Mouse (Mus musculus): ENCODE measurements at regions not wholly inside any gene's neighbourhood (a gene's known extent, or its start where the extent isn't known, plus 50 kb on each side); places are given as distances from the start of the nearest gene placed in this dataset.

- peaks cover 31% of the 10 kb centered on the region; the same call in 1 of the 2 replicates for H3K4me1 ChIP-seq (ENCODE audit: insufficient read depth)
- no peak overlapping the region for H3K4me3 ChIP-seq (ENCODE audit: low read depth, low read length)
- no peaks in the 10 kb centered on the region for H3K9me3 ChIP-seq (ENCODE audit: low read depth, low read length)
- H3K9ac ChIP-seq, result no peak overlapping the region
- H3K27ac ChIP-seq (ENCODE audit: low read depth), result no peak overlapping the region
- no peak for ATAC-seq (ENCODE audit: insufficient read depth)
- WGBS, result 19% methylated on average over 2 of the region's 2 CpGs
- H3K27me3 ChIP-seq (ENCODE audit: insufficient read depth, low read length), result no peaks in the 10 kb centered on the region
- no peak for DNase-seq
- no peak overlapping the region for H3K4me2 ChIP-seq
- no peaks in the 10 kb centered on the region for H3K36me3 ChIP-seq (ENCODE audit: insufficient read depth)
- TF ChIP-seq CTCF (IDR thresholded peaks at IDR 0.05; ENCODE audit: low read depth), result peak; percentile 32; the same call in 1 of the 2 replicates
Observed at GRCm38 (mm10) chr14:25202312-25202711, 256.7 kb upstream of the Zmiz1 start.

GRCm38 (mm10) chr14:25204091-25204490 is 254.9 kb upstream of the Zmiz1 start:
- Histone ChIP-seq H3K4me2 (no peak overlapping the region), H3K4me1 (ENCODE audit: insufficient read depth) (peaks cover 37% of the 10 kb centered on the region), H3K4me3 (ENCODE audit: low read depth, low read length) (no peak overlapping the region), H3K9ac (no peak overlapping the region), H3K27me3 (ENCODE audit: insufficient read depth, low read length) (no peaks in the 10 kb centered on the region), H3K9me3 (ENCODE audit: low read depth, low read length) (no peaks in the 10 kb centered on the region), H3K36me3 (ENCODE audit: insufficient read depth) (no peaks in the 10 kb centered on the region), H3K27ac (ENCODE audit: low read depth) (no peak overlapping the region)
- DNase-seq, result no peak
- TF ChIP-seq CTCF (IDR thresholded peaks at IDR 0.05; ENCODE audit: low read depth), result no peak
- ATAC-seq (ENCODE audit: insufficient read depth), result no peak
- WGBS, result 90% methylated on average over 5 of the region's 5 CpGs

GRCm38 (mm10) chr14:25206855-25207254 is 252.1 kb upstream of the Zmiz1 start:
- no peak for TF ChIP-seq CTCF (IDR thresholded peaks at IDR 0.05; ENCODE audit: low read depth)
- no peak for DNase-seq
- Histone ChIP-seq H3K9me3 (ENCODE audit: low read depth, low read length) (no peaks in the 10 kb centered on the region), H3K4me3 (ENCODE audit: low read depth, low read length) (no peak overlapping the region), H3K36me3 (ENCODE audit: insufficient read depth) (no peaks in the 10 kb centered on the region), H3K27ac (ENCODE audit: low read depth) (no peak overlapping the region), H3K4me1 (ENCODE audit: insufficient read depth) (peaks cover 17% of the 10 kb centered on the region), H3K9ac (no peak overlapping the region), H3K4me2 (no peak overlapping the region), H3K27me3 (ENCODE audit: insufficient read depth, low read length) (no peaks in the 10 kb centered on the region)
- ATAC-seq (ENCODE audit: insufficient read depth), result no peak
- 64% methylated on average over 4 of the region's 4 CpGs for WGBS

GRCm38 (mm10) chr14:25207422-25207821 is 251.6 kb upstream of the Zmiz1 start:
- Histone ChIP-seq H3K9ac (no peak overlapping the region), H3K36me3 (ENCODE audit: insufficient read depth) (no peaks in the 10 kb centered on the region), H3K27ac (ENCODE audit: low read depth) (no peak overlapping the region), H3K27me3 (ENCODE audit: insufficient read depth, low read length) (no peaks in the 10 kb centered on the region), H3K4me2 (no peak overlapping the region), H3K9me3 (ENCODE audit: low read depth, low read length) (no peaks in the 10 kb centered on the region), H3K4me1 (ENCODE audit: insufficient read depth) (peaks cover 15% of the 10 kb centered on the region), H3K4me3 (ENCODE audit: low read depth, low read length) (no peak overlapping the region)
- no peak for TF ChIP-seq CTCF (IDR thresholded peaks at IDR 0.05; ENCODE audit: low read depth)
- ATAC-seq (ENCODE audit: insufficient read depth) (no peak), DNase-seq (no peak)
- WGBS, result 48% methylated on average over 5 of the region's 5 CpGs

GRCm38 (mm10) chr14:25208221-25209056 is 250.5 kb upstream of the Zmiz1 start:
- Histone ChIP-seq H3K4me1 (ENCODE audit: insufficient read depth) (peaks cover 15% of the 10 kb centered on the region), H3K4me2 (no peak overlapping the region), H3K9ac (no peak overlapping the region), H3K27me3 (ENCODE audit: insufficient read depth, low read length) (no peaks in the 10 kb centered on the region), H3K27ac (ENCODE audit: low read depth) (no peak overlapping the region), H3K9me3 (ENCODE audit: low read depth, low read length) (no peaks in the 10 kb centered on the region), H3K36me3 (ENCODE audit: insufficient read depth) (no peaks in the 10 kb centered on the region), H3K4me3 (ENCODE audit: low read depth, low read length) (no peak overlapping the region)
- ATAC-seq (ENCODE audit: insufficient read depth), result peak; percentile 73
- WGBS, result 35% methylated on average over 9 of the region's 9 CpGs
- peak; percentile 76 for DNase-seq
- no peak for TF ChIP-seq CTCF (IDR thresholded peaks at IDR 0.05; ENCODE audit: low read depth)

- no peak overlapping the region for H3K27ac ChIP-seq (ENCODE audit: low read depth)
- H3K27me3 ChIP-seq (ENCODE audit: insufficient read depth, low read length), result no peaks in the 10 kb centered on the region
- no peaks in the 10 kb centered on the region for H3K9me3 ChIP-seq (ENCODE audit: low read depth, low read length)
- ATAC-seq (ENCODE audit: insufficient read depth) (no peak), DNase-seq (no peak)
- no peak overlapping the region for H3K4me2 ChIP-seq
- peaks cover 7% of the 10 kb centered on the region for H3K4me1 ChIP-seq (ENCODE audit: insufficient read depth)
- no peak overlapping the region for H3K4me3 ChIP-seq (ENCODE audit: low read depth, low read length)
- 57% methylated on average over 6 of the region's 6 CpGs for WGBS
- H3K36me3 ChIP-seq (ENCODE audit: insufficient read depth), result no peaks in the 10 kb centered on the region
- no peak overlapping the region for H3K9ac ChIP-seq
- no peak for TF ChIP-seq CTCF (IDR thresholded peaks at IDR 0.05; ENCODE audit: low read depth)
Observed at GRCm38 (mm10) chr14:25213056-25213455, 245.9 kb upstream of the Zmiz1 start.

- DNase-seq, result peak; percentile 41
- Histone ChIP-seq H3K27ac (ENCODE audit: low read depth) (no peak overlapping the region), H3K9me3 (ENCODE audit: low read depth, low read length) (no peaks in the 10 kb centered on the region), H3K4me3 (ENCODE audit: low read depth, low read length) (no peak overlapping the region), H3K4me1 (ENCODE audit: insufficient read depth) (peaks cover 29% of the 10 kb centered on the region), H3K36me3 (ENCODE audit: insufficient read depth) (no peaks in the 10 kb centered on the region), H3K27me3 (ENCODE audit: insufficient read depth, low read length) (no peaks in the 10 kb centered on the region), H3K4me2 (no peak overlapping the region), H3K9ac (no peak overlapping the region)
- 33% methylated on average over 1 of the region's 1 CpGs for WGBS
- no peak for ATAC-seq (ENCODE audit: insufficient read depth)
- no peak for TF ChIP-seq CTCF (IDR thresholded peaks at IDR 0.05; ENCODE audit: low read depth)
Observed at GRCm38 (mm10) chr14:25223091-25223490, 235.9 kb upstream of the Zmiz1 start.

Data from lung, embryonic 14.5 days (tissue).